Mouse (Mus musculus) induced T-regulatory cell, adult 2 months (primary cell): ENCODE results near the gene Ggcx.
"Not testable (repeated sequence)": the region's sequence is repeated elsewhere in the genome, so short reads cannot be mapped to it uniquely, and the experiment has no call there.

Source experiments
- DNase-seq: peaks from one replicate; pipeline ENCODE4 v3.0.0-alpha.2; 2012; ENCODE audit warnings: low read depth

Ggcx gene

GRCm38 (mm10) chr6:72462550-72463257 is 48.6 kb downstream of the Ggcx start:
- DNase-seq = not testable (repeated sequence)

GRCm38 (mm10) chr6:72465361-72466157 is 51.5 kb downstream of the Ggcx start:
- no peak for DNase-seq

- DNase-seq = no peak
Observed at GRCm38 (mm10) chr6:72466171-72466570, 52.1 kb downstream of the Ggcx start.

- DNase-seq = peak; percentile 34
Observed at GRCm38 (mm10) chr6:72473264-72474041, 59.3 kb downstream of the Ggcx start.

- DNase-seq = no peak
Observed at GRCm38 (mm10) chr6:72475221-72475985, 61.3 kb downstream of the Ggcx start.

- DNase-seq = no peak
Observed at GRCm38 (mm10) chr6:72476836-72477235, 62.7 kb downstream of the Ggcx start.

- no peak for DNase-seq
Observed at GRCm38 (mm10) chr6:72477621-72478020, 63.5 kb downstream of the Ggcx start.

- not testable (repeated sequence) for DNase-seq
Observed at GRCm38 (mm10) chr6:72478691-72479090, 64.6 kb downstream of the Ggcx start.

- DNase-seq = no peak
Observed at GRCm38 (mm10) chr6:72479645-72480421, 65.7 kb downstream of the Ggcx start.

GRCm38 (mm10) chr6:72480422-72480702 is 66.3 kb downstream of the Ggcx start:
- no peak for DNase-seq
